Mouse (Mus musculus) midbrain, postnatal 0 days (tissue): Measurements from ENCODE around the gene Gpsm3. TPM values are rescaled to one million over a fixed set of nuclear protein-coding genes. Genes with fewer than 3 reads are reported as not detected.
A peak's percentile ranks its signal among the peaks of the same experiment; 100 is the strongest.

Source experiments
- ATAC-seq: fragments of 200-750 bp; cut with Nextera tagmentation; 2 replicates; pipeline ENCODE4 v1.8.0; 2017; ENCODE audit warnings: moderate number of reproducible peaks, mild to moderate bottlenecking, moderate TSS enrichment, moderate library complexity; ENCODE audit not compliant: low FRiP score
- DNase-seq: peaks from one replicate; pipeline ENCODE4 v3.0.0-alpha.2; 2015; ENCODE audit warnings: low spot score
- H3K27ac ChIP-seq: fragments of 300-500 bp; sonication (generic); 2 replicates; pipeline ENCODE4 v1.5.1; 2014; ENCODE audit warnings: low read depth, mild to moderate bottlenecking, low read length, mixed read lengths
- H3K27me3 ChIP-seq: fragments of 300-500 bp; sonication (generic); 2 replicates; pipeline ENCODE4 v1.6.1; 2014; ENCODE audit warnings: low read length, control low read depth, mixed read lengths; ENCODE audit not compliant: insufficient read depth
- H3K36me3 ChIP-seq: fragments of 300-500 bp; sonication (generic); 2 replicates; pipeline ENCODE4 v1.6.1; 2014; ENCODE audit warnings: low read length, control low read depth, mixed read lengths; ENCODE audit not compliant: insufficient read depth
- H3K4me1 ChIP-seq: fragments of 300-500 bp; sonication (generic); 2 replicates; pipeline ENCODE4 v1.6.1; 2014; ENCODE audit warnings: mild to moderate bottlenecking, control low read depth, antibody characterized with exemption, low read length, mixed read lengths; ENCODE audit not compliant: insufficient read depth
- H3K4me2 ChIP-seq: fragments of 300-500 bp; sonication (generic); 2 replicates; pipeline ENCODE4 v1.6.1; 2014; ENCODE audit warnings: low read depth, mild to moderate bottlenecking, low read length, mixed read lengths; ENCODE audit not compliant: poor library complexity, severe bottlenecking
- H3K4me3 ChIP-seq: fragments of 300-500 bp; sonication (generic); 2 replicates; pipeline ENCODE4 v1.5.1; 2014; ENCODE audit warnings: low read depth, mild to moderate bottlenecking, low read length, moderate library complexity
- H3K9ac ChIP-seq: fragments of 300-500 bp; sonication (generic); replicated peaks from 2 replicates; pipeline ENCODE4 v1.6.1; 2014; ENCODE audit warnings: mild to moderate bottlenecking, low read length, moderate library complexity, mixed read lengths; ENCODE audit not compliant: poor library complexity, severe bottlenecking
- H3K9me3 ChIP-seq: fragments of 300-500 bp; sonication (generic); 2 replicates; pipeline ENCODE4 v1.6.1; 2016; ENCODE audit warnings: low read length, control low read depth
- CTCF ChIP-seq: IDR thresholded peaks from 2 replicates; pipeline ENCODE4 v1.5.1; 2016; ENCODE audit warnings: antibody characterized with exemption, mild to moderate bottlenecking
- WGBS: fragments of 180-500 bp; shearing (Covaris S2); extraction: QIAGEN DNeasy Blood & Tissue Kit; methylation state at CpG from one replicate; pipeline ENCODE4 v1.1.7; 2014; 5-methylcytosine and 5-hydroxymethylcytosine counted together
- polyA plus RNA-seq: library from polyadenylated mRNA; unstranded; fragments of >200 nt; fragmentation: Nextera tagmentation; extraction: Ambion mirVana; gene quantifications from 2 replicates; pipeline ENCODE4 v1.2.1, GENCODE M21; 2015
- total RNA-seq: library from RNA; depleted of rRNA; stranded (reverse); fragments of >200 nt; gene quantifications from 2 replicates; pipeline ENCODE4 v1.2.3, GENCODE M21; 2014

Gene Gpsm3
- total and polyA plus RNA-seq, 2 experiments from 2014 or later = 1.2 to 5.5 TPM

GRCm38 (mm10) chr17:34597566-34598095 is 8.0 kb downstream of the Gpsm3 start, which contains the start of gene Ager:
Ager (plus strand) TSS chr17:34597862.
- peaks cover 22% of the 10 kb centered on the region for H3K36me3 ChIP-seq
- DNase-seq (no peak), ATAC-seq (no peak)
- TF ChIP-seq CTCF = no peak
- H3K27ac ChIP-seq = no peak within 1 kb of the TSS
- no peak within 1 kb of the TSS for H3K9ac ChIP-seq
- no peaks in the 10 kb centered on the region for H3K27me3 ChIP-seq
- H3K4me2 ChIP-seq = no peak within 1 kb of the TSS
- peaks cover 10% of the 10 kb centered on the region; the same call in 1 of the 2 replicates for H3K4me1 ChIP-seq
- no peak within 1 kb of the TSS for H3K4me3 ChIP-seq
- WGBS = 16% methylated on average over 6 of the region's 6 CpGs
- no peaks in the 10 kb centered on the region for H3K9me3 ChIP-seq

DNA sequence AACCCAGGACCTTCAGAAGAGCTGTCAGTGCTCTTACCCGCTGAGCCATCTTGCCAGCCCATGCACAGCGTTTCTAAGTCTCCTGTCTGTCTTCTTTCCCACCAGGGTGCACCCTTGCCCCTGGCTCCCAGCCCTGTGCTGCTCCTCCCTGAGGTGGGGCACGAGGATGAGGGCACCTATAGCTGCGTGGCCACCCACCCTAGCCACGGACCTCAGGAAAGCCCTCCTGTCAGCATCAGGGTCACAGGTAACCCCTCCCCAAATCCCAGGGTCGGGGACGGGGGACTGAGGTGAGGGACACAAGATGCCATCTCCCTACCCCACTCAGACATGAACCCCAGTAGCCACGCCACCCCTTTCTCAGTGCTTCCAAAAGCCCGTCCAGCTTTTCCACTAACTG is 10.3 kb downstream of the Gpsm3 start:
- no peak for ATAC-seq
- H3K4me3 ChIP-seq = no peak overlapping the region
- 69% methylated on average over 9 of the region's 9 CpGs for WGBS
- H3K9me3 ChIP-seq = no peaks in the 10 kb centered on the region
- TF ChIP-seq CTCF = 0 out of 2 replicates have a peak, but pooled peaks have one; percentile 2
- no peaks in the 10 kb centered on the region for H3K27me3 ChIP-seq
- H3K4me1 ChIP-seq = peaks cover 4% of the 10 kb centered on the region; the same call in 1 of the 2 replicates
- H3K9ac ChIP-seq = no peak overlapping the region
- no peak for DNase-seq
- H3K27ac ChIP-seq = no peak overlapping the region
- peaks cover 17% of the 10 kb centered on the region for H3K36me3 ChIP-seq
- H3K4me2 ChIP-seq = no peak overlapping the region

- no peak for DNase-seq
- H3K4me3 ChIP-seq = peak overlapping the region; percentile 63; the same call in 1 of the 2 replicates
- H3K9me3 ChIP-seq = no peaks in the 10 kb centered on the region
- 87% methylated on average over 12 of the region's 12 CpGs for WGBS
- no peak for ATAC-seq
- H3K36me3 ChIP-seq = peaks cover 7% of the 10 kb centered on the region; the same call in 1 of the 2 replicates
- H3K4me1 ChIP-seq = peaks cover 8% of the 10 kb centered on the region; the same call in 1 of the 2 replicates
- H3K9ac ChIP-seq = no peak overlapping the region
- H3K4me2 ChIP-seq = no peak overlapping the region; the same call in 1 of the 2 replicates
- H3K27ac ChIP-seq = no peak overlapping the region
- no peaks in the 10 kb centered on the region for H3K27me3 ChIP-seq
- no peak for TF ChIP-seq CTCF
These were observed 12.2 kb downstream of the Gpsm3 start for GRCm38 (mm10) chr17:34601796-34602195.

DNA sequence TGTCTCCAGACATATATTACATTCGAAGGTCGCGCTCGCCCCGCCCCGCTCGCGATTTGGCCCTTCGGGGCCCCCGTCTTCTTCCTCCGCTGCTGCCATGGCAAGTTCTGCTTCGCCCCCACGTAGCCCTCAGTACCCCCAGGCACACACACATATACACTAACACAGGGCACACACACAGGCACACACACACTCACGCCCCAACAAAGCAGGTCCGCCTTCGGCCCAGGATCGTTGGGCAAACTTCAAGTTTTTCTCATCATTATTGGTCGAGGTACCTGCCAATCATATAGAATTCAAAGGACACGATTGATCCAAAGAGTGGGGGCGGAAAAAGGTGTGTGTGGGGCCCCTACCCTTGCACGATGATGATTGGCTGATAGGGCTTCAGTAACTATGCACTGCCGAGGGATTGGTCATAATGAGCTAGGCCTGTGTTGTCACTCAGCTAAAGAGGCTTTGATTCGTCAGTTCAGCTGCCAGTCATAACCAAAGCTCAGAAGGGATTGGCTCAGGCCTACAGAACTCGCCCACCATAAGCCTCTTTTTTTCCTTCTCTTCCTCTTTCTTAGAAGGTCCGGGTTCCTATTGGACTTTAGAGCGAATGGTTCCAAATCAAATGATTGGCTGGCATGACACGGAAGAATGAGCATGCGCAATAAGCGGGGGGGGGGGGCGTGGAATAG is 13.9 kb downstream of the Gpsm3 start, which contains the start of gene Rnf5:
Gene Rnf5, minus strand, starts transcription at position 316 of the 686 bp plus-strand sequence.
- Histone ChIP-seq H3K9me3 (no peaks in the 10 kb centered on the region), H3K36me3 (peaks cover 7% of the 10 kb centered on the region; the same call in 1 of the 2 replicates), H3K4me2 (peak within 1 kb of the TSS; percentile 92), H3K4me3 (peak within 1 kb of the TSS; percentile 87), H3K27me3 (no peaks in the 10 kb centered on the region), H3K4me1 (peaks cover 14% of the 10 kb centered on the region; the same call in 1 of the 2 replicates), H3K9ac (peak within 1 kb of the TSS; percentile 78), H3K27ac (peak within 1 kb of the TSS; percentile 90)
- no peak for TF ChIP-seq CTCF
- peak; percentile 100 for DNase-seq
- ATAC-seq = peak; percentile 93
- under 1% methylated on average over 29 of the region's 30 CpGs for WGBS

- DNase-seq (peak; percentile 100), ATAC-seq (peak; percentile 90)
- peaks cover 14% of the 10 kb centered on the region; the same call in 1 of the 2 replicates for H3K4me1 ChIP-seq
- H3K27me3 ChIP-seq = no peaks in the 10 kb centered on the region
- H3K36me3 ChIP-seq = peaks cover 7% of the 10 kb centered on the region; the same call in 1 of the 2 replicates
- peak within 1 kb of the TSS; percentile 87 for H3K4me3 ChIP-seq
- under 1% methylated on average over 34 of the region's 35 CpGs for WGBS
- H3K27ac ChIP-seq = peak within 1 kb of the TSS; percentile 90
- peak within 1 kb of the TSS; percentile 92 for H3K4me2 ChIP-seq
- H3K9me3 ChIP-seq = no peaks in the 10 kb centered on the region
- H3K9ac ChIP-seq = peak within 1 kb of the TSS; percentile 78
- TF ChIP-seq CTCF = no peak
These were observed 14.5 kb downstream of the Gpsm3 start, which contains the start of gene Agpat1 for GRCm38 (mm10) chr17:34604061-34604508. Agpat1 (plus strand) TSS chr17:34604262.
